Mouse (Mus musculus) T-helper 2 cell (primary cell): ENCODE data around the gene Uba7.

Experiments
- in situ Hi-C: fragments of 300-600 bp; cut with MboI, MseI; formaldehyde crosslinking; loops from one replicate; pipeline ENCODE4 v1.15.1; 2025; ENCODE audit warnings: high pct_unique_total_duplicates

Gene Uba7

DNA sequence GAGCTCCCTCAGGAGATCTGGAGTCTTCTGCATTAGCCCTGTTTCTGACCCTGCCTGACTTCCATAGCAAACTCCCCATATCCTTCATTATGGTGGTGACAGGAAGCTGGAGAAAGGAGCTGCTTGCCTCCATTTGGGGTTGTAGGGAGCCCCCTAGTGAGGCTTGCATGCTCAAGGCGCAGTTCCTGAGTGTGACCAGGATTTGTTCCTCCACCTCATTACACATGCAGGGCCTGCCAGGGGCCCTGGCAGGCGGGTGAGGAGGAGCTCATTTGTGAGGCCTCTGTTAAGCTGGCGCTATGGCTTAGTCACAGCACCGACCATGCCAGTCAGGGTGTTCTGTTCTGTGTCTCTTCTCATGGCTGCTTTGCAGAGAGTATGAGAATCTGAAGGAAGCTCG lies 13.4 kb upstream of the Uba7 start:
- in situ Hi-C loops = no loop called here

GRCm38 (mm10) chr9:107962916-107963315 lies 12.4 kb upstream of the Uba7 start:
- in situ Hi-C loops = no loop called here

DNA sequence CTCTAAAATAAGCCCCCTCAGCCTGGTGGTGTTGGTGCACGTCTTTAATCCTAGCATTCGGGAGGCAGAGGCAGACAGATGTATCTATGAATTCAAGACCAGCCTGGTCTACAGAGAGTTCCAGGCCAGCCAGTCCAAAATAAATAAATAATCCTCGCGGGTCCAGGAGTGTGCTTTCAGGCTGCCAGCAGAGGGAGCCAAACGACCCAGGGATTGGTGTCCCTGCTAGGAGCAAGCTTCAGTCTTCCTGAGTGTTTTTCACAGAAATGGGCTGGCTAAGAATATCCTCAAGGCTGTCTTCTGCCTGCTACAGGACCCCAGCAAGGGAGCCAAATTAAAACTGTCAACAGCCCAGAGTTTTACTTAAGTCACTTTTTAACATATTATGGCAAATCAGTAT lies 11.6 kb upstream of the Uba7 start:
- in situ Hi-C loops = no loop called here

DNA sequence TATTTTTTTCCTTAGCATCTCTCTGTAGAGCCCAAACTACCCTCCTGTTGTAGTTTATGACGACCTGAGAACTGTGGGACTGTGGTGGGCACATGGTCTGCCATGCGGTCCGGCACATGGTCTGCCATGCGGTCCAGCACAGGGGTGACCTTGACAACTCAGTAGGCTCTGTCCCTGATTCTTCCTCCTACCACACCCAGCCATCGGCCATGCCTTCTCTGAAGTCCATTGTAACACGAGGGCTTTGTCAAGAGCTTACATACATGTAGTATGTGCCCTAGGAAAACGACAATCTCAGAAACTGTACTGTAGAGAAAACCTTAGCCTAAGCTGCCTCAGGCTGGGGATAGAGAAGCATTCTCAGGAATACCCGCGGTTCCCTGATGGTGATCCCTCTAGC lies 10.6 kb upstream of the Uba7 start:
- in situ Hi-C loops = loop anchor here (5.0 kb wide), 1 partner anchor 93 kb away; no protein-coding TSS in a partner anchor

DNA sequence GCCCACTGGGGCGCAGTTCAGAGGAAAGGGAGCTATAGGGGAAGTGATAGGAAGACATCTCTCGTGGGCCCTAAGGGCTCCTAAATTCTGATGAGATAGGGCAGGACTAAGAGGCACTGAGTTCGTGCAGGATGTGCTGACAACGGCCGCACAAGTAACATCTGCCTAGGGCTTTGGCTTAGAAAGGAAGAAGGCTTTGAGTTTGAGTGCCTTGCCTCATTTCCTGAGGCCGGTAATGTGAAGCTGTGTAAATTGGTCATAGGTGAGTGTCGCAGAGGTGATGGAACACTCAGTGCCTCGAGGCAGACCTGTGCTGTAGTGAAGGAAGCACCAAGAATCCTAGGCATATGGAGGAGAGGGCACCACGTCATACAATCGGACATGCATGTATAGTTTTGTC lies 8.6 kb upstream of the Uba7 start:
- in situ Hi-C loops = loop anchor here (5.0 kb wide), 1 partner anchor 91 kb away; no protein-coding TSS in a partner anchor

DNA sequence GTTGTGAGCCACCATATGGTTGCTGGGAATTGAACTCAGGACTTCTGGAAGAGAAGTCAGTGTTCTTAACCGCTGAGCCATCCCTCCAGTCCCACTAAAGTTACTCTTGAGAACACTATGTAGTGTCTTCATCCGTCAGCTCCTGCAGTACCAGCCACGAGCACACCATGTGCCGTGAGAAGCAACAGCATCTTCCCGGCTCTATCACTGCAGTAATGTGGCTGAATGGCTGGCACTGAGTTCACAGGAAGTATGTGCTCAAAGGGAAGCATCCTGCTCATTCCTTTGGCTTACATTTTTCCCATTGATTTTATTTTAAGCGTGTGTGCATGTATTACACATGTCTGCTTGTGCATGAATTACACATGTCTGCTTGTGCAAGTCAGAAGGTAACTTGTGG lies 7.9 kb upstream of the Uba7 start:
- in situ Hi-C loops = loop anchor here (5.0 kb wide), 1 partner anchor 90 kb away; no protein-coding TSS in a partner anchor

DNA sequence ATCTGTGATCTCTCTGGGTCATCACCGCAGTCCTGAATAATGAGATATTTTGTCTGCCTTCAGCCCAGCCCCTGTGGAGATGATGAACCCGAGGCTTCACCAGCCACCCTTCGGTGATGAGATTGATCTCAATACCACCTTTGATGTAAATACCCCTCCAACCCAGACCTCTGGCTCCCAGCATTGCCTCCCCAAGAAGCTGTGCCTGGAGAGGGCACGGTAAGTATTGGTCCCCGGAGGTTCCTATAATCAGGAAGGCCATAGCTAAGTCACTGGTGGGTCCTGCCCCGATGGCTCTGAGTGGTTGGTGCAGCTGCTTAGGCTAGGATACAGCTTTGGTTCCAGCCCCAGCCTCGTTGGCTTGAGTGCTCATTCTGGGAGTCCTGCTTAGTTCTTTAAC lies 6.8 kb upstream of the Uba7 start:
- in situ Hi-C loops = loop anchor here (5.0 kb wide), 1 partner anchor 89 kb away; no protein-coding TSS in a partner anchor

DNA sequence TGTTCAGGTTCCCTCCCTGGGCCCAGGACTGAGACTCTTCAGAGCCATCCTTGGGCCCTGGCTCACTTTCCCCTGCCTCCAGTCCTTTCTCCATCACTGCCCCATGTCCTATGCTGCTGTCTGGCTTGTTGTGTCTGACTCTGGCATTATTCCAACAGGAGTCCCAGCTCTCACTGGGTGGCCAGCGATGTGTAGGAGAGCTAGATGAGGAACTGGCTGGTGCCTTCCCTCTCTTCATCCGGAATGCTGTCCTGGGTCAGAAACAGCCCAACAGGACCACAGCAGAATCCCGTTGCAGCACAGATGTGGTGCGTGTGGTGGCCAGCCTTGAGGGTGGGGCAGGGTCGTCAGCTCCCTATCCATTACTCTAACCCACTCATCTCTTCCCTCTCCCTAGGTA lies 5.0 kb upstream of the Uba7 start:
- in situ Hi-C loops = no loop called here

GRCm38 (mm10) chr9:107971690-107972541 lies 3.4 kb upstream of the Uba7 start:
- in situ Hi-C loops = no loop called here

DNA sequence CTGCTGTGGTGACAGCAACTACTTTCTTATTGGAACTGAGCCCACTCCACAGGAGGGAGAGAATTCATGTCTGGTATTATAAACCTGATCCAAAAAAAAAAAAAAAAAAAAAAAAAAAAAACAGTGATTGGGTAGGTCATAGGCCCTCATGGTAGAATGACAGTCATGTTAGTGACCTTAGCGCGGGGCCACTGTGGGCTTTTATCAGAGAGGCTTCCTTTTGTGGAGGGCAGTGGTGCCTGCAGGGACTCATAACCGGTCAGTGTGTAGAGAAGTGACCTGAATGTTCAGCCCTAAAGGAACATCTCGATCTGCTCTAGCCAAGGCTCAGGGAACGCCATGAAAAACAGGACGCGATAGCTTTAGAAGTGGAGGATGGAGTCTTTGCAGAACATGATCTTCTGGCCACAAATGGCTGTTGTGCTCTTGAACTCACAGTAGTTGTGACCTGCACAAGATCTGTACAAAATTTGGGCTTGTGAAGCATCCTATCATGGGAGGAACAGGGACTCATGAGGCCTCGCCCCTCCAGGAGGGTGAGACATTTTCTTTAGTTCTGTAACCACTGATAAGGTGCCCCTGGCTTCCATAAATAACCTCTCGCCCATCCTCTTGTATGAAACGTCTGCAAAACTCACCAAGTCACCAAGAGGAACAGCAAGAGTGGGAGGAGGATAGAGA lies 674 bp upstream of the Uba7 start:
- in situ Hi-C loops = no loop called here

DNA sequence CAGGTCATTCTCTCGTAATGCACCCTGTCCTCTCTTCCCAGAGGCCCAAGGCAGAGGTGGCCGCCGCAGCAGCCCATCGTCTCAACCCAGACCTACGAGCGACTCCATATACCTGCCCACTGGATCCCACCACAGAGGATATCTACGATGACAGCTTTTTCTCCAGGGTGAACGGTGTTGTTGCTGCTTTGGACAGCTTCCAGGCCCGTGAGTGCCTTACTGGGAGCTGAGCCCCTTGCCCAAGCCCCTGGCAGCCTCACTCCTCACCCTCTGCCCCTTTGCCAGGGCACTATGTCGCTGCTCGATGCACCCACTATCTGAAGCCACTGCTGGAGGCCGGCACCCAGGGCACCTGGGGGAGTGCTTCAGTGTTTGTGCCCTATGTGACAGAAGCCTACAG lies 3.5 kb downstream of the Uba7 start:
- in situ Hi-C loops = no loop called here

DNA sequence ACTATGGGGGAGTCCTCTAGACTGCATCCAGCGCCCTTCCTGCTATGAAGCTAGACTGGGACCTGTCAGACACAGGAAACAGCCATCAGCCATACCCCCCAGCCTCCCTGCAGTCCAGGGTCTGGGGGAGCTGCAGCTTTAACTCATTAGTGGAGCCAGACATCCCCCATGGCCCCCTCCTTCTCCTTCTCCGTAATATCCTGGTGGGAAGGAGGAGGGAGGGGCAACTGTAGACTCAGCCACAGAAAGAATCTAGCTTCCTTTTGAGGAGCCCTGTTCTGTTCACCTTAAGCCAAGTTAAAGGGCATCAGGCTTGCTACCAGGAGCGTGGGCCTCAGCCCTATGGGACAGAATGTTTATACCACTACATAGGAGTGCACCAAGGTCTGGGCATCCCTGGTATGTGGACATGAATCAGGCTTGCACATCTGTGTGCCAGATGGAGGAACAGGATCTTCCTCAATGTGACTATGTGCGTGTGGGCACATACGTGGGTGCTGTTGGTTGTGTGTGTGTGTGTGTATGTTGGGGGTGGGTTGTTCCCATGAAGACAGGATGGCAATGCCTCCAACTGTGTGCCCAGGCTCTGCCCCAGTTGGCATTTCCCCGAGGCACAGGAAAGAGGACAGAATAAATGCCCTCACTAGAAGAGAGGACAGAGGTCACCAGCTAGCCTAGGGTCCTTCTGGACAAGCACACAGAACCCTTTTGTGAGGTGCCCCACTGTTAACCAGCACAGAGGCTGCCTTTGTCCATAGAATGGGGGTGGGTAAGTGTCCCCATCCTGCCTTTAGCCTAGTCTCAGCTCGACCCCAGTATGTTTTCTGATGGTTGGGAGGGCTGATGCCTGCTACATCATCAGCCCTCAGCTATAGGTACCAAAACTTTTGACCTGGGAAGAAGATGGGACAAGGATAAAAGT lies 6.6 kb downstream of the Uba7 start:
- in situ Hi-C loops = no loop called here

DNA sequence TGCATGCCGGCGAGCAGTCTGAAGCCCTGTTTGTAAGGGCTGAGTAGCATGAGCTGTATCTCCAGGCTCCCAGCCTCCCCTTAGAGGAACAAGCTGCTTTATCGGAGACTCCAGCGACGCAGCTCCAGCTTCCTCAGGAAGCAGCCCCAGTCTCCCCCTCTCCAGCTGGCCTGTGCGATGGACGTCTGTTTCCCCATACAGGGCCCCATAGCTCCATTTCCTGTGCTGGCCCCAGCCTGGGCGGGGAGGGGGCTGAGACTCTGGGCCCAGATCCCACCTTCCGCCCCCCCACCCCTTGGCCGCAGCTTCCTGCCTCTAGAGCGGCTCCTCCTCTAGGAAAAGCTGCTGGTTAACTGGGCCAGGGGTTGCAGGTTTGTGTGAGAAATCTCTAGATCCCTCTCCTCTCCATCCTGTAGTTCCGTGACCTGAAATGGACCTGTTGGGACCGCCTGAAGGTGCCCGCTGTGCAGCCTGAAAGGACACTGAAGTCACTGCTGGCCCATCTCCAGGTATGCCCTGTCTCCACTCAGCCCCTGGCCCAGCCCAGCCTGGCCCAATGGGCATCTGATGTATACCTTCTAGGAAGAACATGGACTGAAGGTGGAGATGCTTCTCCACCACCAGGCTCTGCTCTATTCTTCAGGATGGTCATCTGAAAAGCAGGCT lies 7.5 kb downstream of the Uba7 start, which contains the start of gene Gm20661:
Gene Gm20661 (plus strand): TSS at position 378 of the 666 bp plus-strand sequence.
- in situ Hi-C loops = no loop called here

GRCm38 (mm10) chr9:107983421-107983890 lies 8.2 kb downstream of the Uba7 start:
- in situ Hi-C loops = no loop called here

DNA sequence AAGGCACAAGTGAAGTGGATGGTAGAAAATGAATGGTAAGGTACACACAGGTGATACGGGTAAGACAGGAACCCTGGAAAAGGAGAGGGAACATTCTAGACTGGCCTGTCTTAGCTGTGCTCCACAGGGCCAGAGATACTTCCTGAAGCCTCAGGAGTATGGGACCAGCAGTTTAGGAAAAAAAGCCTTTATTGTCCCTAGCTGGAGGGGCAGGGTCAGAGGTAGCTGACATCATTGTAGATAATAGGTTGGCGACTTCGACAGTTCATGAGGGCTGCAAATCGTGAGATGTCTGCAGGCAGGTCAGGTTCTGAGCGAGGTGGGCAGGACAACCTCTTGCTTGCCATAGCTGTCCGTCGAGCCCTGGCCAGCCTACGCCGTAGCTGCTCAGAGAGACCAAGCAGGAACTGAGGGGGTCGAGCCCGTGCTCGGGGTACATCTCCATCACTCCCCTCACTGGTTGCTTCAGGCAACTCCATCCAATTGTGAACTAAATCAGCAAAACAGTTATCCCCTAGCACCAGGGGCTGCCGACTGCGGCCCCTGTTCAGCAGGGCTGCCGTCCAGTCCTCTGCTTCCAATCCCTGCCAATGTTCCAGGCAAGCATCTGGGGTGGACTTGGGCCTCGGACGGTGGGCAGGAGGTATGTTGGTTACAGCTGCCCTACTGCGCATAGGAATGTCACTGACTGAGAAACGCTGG lies 8.9 kb downstream of the Uba7 start:
- in situ Hi-C loops = no loop called here

DNA sequence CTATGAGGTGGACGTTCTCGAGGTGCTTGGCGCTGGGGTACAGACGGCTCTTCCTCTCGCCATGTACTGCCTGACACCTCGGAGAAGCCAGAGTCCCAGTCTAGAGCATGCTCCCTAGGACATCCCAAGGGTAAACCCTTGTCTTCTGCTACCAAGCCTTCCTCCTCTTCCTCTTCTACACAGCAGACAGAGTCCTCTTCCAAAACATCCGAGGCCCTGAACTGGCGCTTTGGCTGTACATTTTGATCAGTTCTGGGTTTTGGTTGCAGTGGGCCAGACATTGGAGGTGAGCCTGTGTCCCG lies 9.4 kb downstream of the Uba7 start:
- in situ Hi-C loops = no loop called here

DNA sequence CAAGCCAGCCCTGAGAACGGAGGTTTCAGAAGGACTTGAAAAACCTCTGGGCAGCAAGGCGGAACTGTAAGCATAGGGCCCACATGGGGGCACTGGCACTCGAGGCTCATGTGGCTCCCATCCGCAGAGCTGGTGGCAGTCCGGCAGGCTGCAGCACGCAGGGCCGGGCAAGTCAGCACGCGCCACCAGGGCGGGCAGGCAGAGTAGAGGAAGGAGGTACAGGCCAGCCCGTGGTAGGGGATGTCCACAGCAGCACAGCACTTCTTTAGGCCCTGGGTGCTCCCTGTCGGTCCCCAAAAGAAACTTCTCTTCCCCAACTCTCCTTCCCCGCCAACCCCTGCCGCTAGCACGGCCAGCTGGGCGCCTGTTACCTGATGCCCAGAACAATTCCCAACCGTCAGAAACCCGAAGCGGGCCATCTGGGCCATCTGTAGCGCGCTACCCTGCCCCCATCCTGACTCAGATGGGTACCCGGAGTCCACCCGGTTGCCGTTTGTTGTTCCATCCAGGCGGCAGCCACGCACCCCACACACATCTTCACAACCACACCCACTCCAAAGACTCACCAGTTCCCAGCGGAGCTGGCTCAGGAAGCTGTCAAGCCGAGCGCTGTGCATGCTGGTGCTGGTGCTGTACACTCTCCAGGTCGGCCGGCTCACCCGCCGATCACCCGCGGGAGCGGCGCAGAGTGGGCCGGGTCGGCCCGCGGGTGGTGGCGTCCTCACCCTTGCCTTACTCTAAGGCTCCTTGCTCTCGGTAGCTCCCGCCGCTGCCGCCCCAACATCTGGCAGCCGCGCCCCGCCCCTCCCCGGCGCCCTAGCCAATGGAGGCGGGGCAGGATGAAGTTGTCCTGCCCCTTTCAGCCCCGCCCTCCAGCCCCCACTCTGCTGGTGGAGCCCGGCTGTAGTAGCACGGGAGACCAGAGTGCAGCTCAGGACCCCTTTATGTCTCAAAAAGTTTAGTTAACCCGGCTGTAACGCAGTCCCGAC lies 10.1 kb downstream of the Uba7 start, which contains the start of gene Inka1:
Gene Inka1 (minus strand): TSS at position 749 of the 989 bp plus-strand sequence.
- in situ Hi-C loops = no loop called here

DNA sequence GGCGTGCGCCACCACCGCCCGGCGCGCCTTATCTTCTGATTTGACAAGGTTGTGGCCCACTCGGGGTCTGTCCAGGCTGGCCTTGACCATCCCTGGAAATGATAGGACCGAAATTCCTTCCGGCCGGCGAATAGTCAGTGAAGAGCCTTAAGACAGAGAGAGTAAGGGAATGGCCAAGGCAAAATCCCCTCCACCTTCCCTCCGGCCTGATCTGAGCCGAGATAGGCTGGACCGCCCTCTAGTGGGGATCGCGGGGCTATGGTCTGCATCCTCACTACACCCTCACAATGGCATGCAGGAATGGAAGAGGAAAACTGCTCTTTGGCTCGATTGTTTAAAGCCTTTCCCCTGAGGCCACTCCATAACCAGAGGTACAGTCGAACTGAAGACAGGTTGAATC lies 11.1 kb downstream of the Uba7 start:
- in situ Hi-C loops = no loop called here

DNA sequence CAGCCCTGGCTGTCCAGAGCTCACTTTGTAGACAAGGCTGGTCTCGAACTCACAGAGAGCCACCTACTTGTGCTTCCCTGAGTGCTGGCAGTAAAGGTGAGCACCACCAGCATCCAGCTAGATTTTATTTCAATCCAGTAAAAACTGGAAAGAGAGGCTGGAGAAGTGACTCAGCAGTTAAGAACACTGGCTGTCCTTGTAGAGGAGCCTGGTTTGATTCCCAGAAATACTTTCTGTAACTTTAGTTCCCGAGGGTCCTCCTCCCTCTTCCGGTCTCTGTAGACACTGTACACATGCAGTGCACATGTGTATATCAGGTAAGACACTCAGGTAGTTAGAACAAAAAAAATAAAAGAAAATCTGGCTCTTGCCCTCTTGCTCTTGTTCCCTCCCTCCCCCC lies 12.6 kb downstream of the Uba7 start:
- in situ Hi-C loops = no loop called here
